Mouse (Mus musculus): Measurements from ENCODE around the gene Hadha. TPM values are rescaled to one million over a fixed set of nuclear protein-coding genes. Genes with fewer than 3 reads are reported as not detected.

The Hadha gene
- polyA plus RNA-seq, 1 experiment from 2014 or later: 87.1 TPM

- 92% methylated on average over 5 of the region's 5 CpGs for WGBS
- H3K27ac ChIP-seq (replicated peaks): no peak overlapping the region
- no peaks in the 10 kb centered on the region for H3K27me3 ChIP-seq
- H3K36me3 ChIP-seq: peaks cover 35% of the 10 kb centered on the region
- H3K9me3 ChIP-seq: no peaks in the 10 kb centered on the region
- H3K4me3 ChIP-seq: no peak overlapping the region
- no peak for ATAC-seq (ENCODE audit: low read depth)
- no peak overlapping the region for H3K4me2 ChIP-seq
- no peak overlapping the region for H3K9ac ChIP-seq
- H3K4me1 ChIP-seq (replicated peaks): peaks cover 14% of the 10 kb centered on the region
Measured at GRCm38 (mm10) chr5:30148133-30148920, 6.6 kb downstream of the Hadha start.

DNA sequence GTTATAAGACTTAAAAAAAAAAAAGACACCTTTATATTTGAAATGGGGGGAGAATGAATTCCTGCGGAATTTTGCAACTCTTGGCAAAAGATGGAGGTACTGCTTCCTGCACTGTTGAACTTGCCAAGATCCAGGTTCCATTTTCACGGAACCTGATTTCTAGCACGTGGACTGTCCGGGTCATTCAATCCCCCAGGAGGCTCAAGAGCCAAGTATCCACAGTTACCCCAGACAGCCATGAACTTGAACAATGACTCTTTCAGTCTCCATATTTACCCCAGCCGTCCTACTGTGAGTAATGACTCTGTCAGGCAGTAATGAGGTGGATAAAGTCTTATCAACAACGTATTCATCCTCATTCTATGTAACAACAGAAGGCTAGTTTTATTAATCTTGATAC, 8.4 kb downstream of the Hadha start:
- Histone ChIP-seq H3K27me3 (no peaks in the 10 kb centered on the region), H3K36me3 (peaks cover 53% of the 10 kb centered on the region)

DNA sequence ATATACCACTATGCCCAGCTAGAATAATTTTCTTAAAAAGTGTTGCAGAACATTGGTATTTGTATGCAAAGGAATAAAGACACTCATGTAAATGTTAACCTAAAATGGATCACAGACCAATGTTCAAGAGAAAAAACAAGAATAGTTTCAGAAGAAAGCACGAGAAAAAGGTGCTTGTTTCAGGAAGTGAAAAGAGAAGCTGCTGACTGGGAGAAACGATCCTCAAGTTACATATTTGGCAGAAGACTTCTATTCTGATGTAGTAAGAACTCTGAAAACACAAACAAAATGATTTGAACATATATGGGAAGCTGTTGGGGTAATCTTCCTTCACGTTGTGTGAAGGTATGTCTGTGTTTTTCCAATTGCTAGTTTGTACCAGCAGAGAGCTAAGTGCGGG, 16.8 kb downstream of the Hadha start:
- Histone ChIP-seq H3K4me1 (replicated peaks) (no peaks in the 10 kb centered on the region), H3K27ac (replicated peaks) (no peak overlapping the region), H3K27me3 (no peaks in the 10 kb centered on the region), H3K9me3 (no peaks in the 10 kb centered on the region), H3K36me3 (peaks cover 86% of the 10 kb centered on the region), H3K4me3 (no peak overlapping the region), H3K4me2 (no peak overlapping the region), H3K9ac (no peak overlapping the region)
- no peak for ATAC-seq (ENCODE audit: low read depth)
- 94% methylated on average over 4 of the region's 4 CpGs for WGBS

More for the DNA sequence above, 8.4 kb downstream of the Hadha start:
- Histone ChIP-seq H3K27ac (replicated peaks) (no peak overlapping the region), H3K4me3 (no peak overlapping the region), H3K4me2 (no peak overlapping the region), H3K9ac (no peak overlapping the region), H3K4me1 (replicated peaks) (peaks cover 5% of the 10 kb centered on the region; the same call in 1 of the 2 replicates), H3K9me3 (no peaks in the 10 kb centered on the region)
- ATAC-seq (ENCODE audit: low read depth): no peak
- 84% methylated on average over 6 of the region's 6 CpGs for WGBS

GRCm38 (mm10) chr5:30137271-30137670, 17.7 kb downstream of the Hadha start:
- 95% methylated on average over 9 of the region's 9 CpGs for WGBS
- H3K9me3 ChIP-seq: no peaks in the 10 kb centered on the region
- no peak overlapping the region for H3K4me2 ChIP-seq
- H3K27me3 ChIP-seq: no peaks in the 10 kb centered on the region
- peaks cover 81% of the 10 kb centered on the region for H3K36me3 ChIP-seq
- no peak overlapping the region for H3K4me3 ChIP-seq
- no peak overlapping the region for H3K27ac ChIP-seq (replicated peaks)
- ATAC-seq (ENCODE audit: low read depth): no peak
- H3K4me1 ChIP-seq (replicated peaks): no peaks in the 10 kb centered on the region
- no peak overlapping the region for H3K9ac ChIP-seq

- no peaks in the 10 kb centered on the region for H3K9me3 ChIP-seq
- no peak overlapping the region for H3K4me2 ChIP-seq
- ATAC-seq (ENCODE audit: low read depth): no peak
- 94% methylated on average over 11 of the region's 11 CpGs for WGBS
- H3K27ac ChIP-seq (replicated peaks): no peak overlapping the region
- no peaks in the 10 kb centered on the region for H3K27me3 ChIP-seq
- H3K36me3 ChIP-seq: peaks cover 78% of the 10 kb centered on the region
- H3K4me3 ChIP-seq: no peak overlapping the region
- no peaks in the 10 kb centered on the region for H3K4me1 ChIP-seq (replicated peaks)
- H3K9ac ChIP-seq: no peak overlapping the region
Measured at GRCm38 (mm10) chr5:30135711-30136231, 19.2 kb downstream of the Hadha start.

GRCm38 (mm10) chr5:30132173-30132572, 22.8 kb downstream of the Hadha start:
- Histone ChIP-seq H3K4me1 (replicated peaks) (no peaks in the 10 kb centered on the region), H3K27ac (replicated peaks) (no peak overlapping the region), H3K27me3 (no peaks in the 10 kb centered on the region), H3K4me2 (no peak overlapping the region), H3K4me3 (no peak overlapping the region), H3K36me3 (peaks cover 78% of the 10 kb centered on the region), H3K9me3 (no peaks in the 10 kb centered on the region), H3K9ac (no peak overlapping the region)
- WGBS: 94% methylated on average over 2 of the region's 2 CpGs
- no peak for ATAC-seq (ENCODE audit: low read depth)

DNA sequence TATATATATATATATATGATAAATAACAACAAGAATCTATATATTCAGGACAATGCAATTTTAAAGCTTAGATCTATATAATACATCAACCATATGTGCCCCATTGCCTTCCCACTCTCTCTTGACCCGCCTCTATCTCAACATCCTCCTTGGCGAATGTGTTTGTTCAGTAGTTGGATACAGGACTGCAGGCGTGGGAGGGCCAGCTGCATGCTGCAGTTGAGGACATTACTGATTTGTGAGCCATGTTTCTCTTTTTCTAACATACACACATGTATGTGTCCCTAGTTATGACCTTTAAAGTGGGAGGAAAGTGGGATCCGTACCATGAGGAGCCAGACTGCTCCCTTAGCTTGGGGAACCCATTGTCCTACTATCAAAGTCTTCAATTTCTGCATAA, 23.7 kb downstream of the Hadha start:
- H3K4me3 ChIP-seq: no peak overlapping the region
- no peaks in the 10 kb centered on the region for H3K4me1 ChIP-seq (replicated peaks)
- H3K36me3 ChIP-seq: peaks cover 83% of the 10 kb centered on the region
- no peaks in the 10 kb centered on the region for H3K27me3 ChIP-seq
- H3K9me3 ChIP-seq: no peaks in the 10 kb centered on the region
- no peak overlapping the region for H3K27ac ChIP-seq (replicated peaks)
- H3K4me2 ChIP-seq: no peak overlapping the region
- WGBS: 91% methylated on average over 4 of the region's 4 CpGs
- ATAC-seq (ENCODE audit: low read depth): no peak
- H3K9ac ChIP-seq: no peak overlapping the region

GRCm38 (mm10) chr5:30128680-30129079, 26.3 kb downstream of the Hadha start:
- no peak overlapping the region for H3K9ac ChIP-seq
- no peak overlapping the region for H3K4me3 ChIP-seq
- H3K4me2 ChIP-seq: no peak overlapping the region
- peaks cover 86% of the 10 kb centered on the region for H3K36me3 ChIP-seq
- no peaks in the 10 kb centered on the region for H3K27me3 ChIP-seq
- no peaks in the 10 kb centered on the region for H3K4me1 ChIP-seq (replicated peaks)
- no peaks in the 10 kb centered on the region for H3K9me3 ChIP-seq
- no peak for ATAC-seq (ENCODE audit: low read depth)
- 92% methylated on average over 6 of the region's 6 CpGs for WGBS
- no peak overlapping the region for H3K27ac ChIP-seq (replicated peaks)

GRCm38 (mm10) chr5:30127921-30128597, 26.9 kb downstream of the Hadha start:
- H3K4me1 ChIP-seq (replicated peaks): no peaks in the 10 kb centered on the region

DNA sequence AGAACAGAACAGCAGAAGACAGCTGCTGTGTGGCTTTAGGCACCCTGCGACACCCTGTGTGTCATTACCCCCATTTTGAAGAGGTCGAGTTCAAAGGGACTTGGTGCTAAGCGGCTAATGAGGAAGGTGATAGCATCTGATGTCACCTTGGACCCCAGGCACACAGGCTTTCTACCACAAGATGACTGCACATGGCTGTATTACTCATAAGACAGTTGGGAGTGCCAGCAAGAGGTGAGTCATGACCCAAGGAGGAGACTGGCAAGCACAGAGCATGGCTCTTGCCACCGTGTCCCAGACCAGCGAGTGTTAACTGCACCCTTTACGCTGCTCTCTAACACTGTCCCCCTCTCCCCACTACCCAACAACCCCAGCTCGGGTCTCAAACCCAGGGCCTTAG, 28.2 kb downstream of the Hadha start:
- WGBS: 90% methylated on average over 7 of the region's 7 CpGs

More at GRCm38 (mm10) chr5:30127921-30128597, 26.9 kb downstream of the Hadha start:
- no peak overlapping the region for H3K9ac ChIP-seq
- H3K4me2 ChIP-seq: no peak overlapping the region
- ATAC-seq (ENCODE audit: low read depth): no peak
- WGBS: 96% methylated on average over 13 of the region's 13 CpGs
- H3K4me3 ChIP-seq: no peak overlapping the region
- peaks cover 87% of the 10 kb centered on the region for H3K36me3 ChIP-seq
- H3K27me3 ChIP-seq: no peaks in the 10 kb centered on the region
- H3K9me3 ChIP-seq: no peaks in the 10 kb centered on the region
- no peak overlapping the region for H3K27ac ChIP-seq (replicated peaks)

GRCm38 (mm10) chr5:30125587-30125986, 29.4 kb downstream of the Hadha start:
- Histone ChIP-seq H3K9me3 (no peaks in the 10 kb centered on the region), H3K9ac (no peak overlapping the region), H3K27ac (replicated peaks) (no peak overlapping the region), H3K27me3 (no peaks in the 10 kb centered on the region), H3K36me3 (peaks cover 97% of the 10 kb centered on the region), H3K4me2 (no peak overlapping the region), H3K4me3 (no peak overlapping the region), H3K4me1 (replicated peaks) (no peaks in the 10 kb centered on the region)
- ATAC-seq (ENCODE audit: low read depth): no peak
- WGBS: 44% methylated on average over 5 of the region's 5 CpGs

More for the DNA sequence above, 28.2 kb downstream of the Hadha start:
- H3K9me3 ChIP-seq: no peaks in the 10 kb centered on the region
- no peaks in the 10 kb centered on the region for H3K4me1 ChIP-seq (replicated peaks)
- no peak overlapping the region for H3K9ac ChIP-seq
- no peaks in the 10 kb centered on the region for H3K27me3 ChIP-seq
- peaks cover 92% of the 10 kb centered on the region for H3K36me3 ChIP-seq
- H3K27ac ChIP-seq (replicated peaks): no peak overlapping the region
- no peak overlapping the region for H3K4me3 ChIP-seq
- no peak overlapping the region for H3K4me2 ChIP-seq
- ATAC-seq (ENCODE audit: low read depth): no peak

- no peak overlapping the region for H3K4me3 ChIP-seq
- H3K4me1 ChIP-seq (replicated peaks): no peaks in the 10 kb centered on the region
- WGBS: 89% methylated on average over 6 of the region's 6 CpGs
Measured at GRCm38 (mm10) chr5:30122481-30122880, 32.5 kb downstream of the Hadha start.

More at GRCm38 (mm10) chr5:30122481-30122880, 32.5 kb downstream of the Hadha start:
- Histone ChIP-seq H3K4me2 (no peak overlapping the region), H3K27me3 (no peaks in the 10 kb centered on the region), H3K27ac (replicated peaks) (no peak overlapping the region), H3K9ac (no peak overlapping the region), H3K36me3 (peaks cover 99% of the 10 kb centered on the region), H3K9me3 (no peaks in the 10 kb centered on the region)
- ATAC-seq (ENCODE audit: low read depth): no peak

All from neural tube, embryonic 13.5 days (tissue).